Mouse (Mus musculus): Measurements from ENCODE around the gene Trmt44. TPM values are rescaled to one million over a fixed set of nuclear protein-coding genes. Genes with fewer than 3 reads are reported as not detected.

The Trmt44 gene
- polyA plus RNA-seq, 1 experiment from 2014 or later = 9.4 TPM

DNA sequence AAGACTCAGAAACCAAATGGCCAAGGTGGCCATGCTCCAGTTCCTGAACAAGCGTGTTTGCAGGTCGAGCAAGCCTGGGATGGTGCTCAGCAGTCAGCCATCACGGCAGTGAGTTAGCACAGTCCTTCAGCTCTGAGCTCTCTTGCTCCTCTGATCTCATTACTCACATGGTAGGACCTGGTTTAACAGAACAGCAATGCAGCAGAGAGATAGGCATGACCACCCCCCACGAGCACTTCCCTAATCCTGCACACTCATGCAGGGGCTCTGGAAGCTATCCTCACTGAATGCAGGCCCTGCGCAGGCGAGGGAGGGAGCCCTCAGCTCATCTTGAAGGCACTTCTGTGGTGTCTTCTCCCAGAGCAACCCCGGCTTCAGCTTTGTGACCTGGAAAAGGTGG is 18.5 kb downstream of the Trmt44 start:
- H3K36me3 ChIP-seq = peaks cover 46% of the 10 kb centered on the region
- 81% methylated on average over 7 of the region's 7 CpGs for WGBS

DNA sequence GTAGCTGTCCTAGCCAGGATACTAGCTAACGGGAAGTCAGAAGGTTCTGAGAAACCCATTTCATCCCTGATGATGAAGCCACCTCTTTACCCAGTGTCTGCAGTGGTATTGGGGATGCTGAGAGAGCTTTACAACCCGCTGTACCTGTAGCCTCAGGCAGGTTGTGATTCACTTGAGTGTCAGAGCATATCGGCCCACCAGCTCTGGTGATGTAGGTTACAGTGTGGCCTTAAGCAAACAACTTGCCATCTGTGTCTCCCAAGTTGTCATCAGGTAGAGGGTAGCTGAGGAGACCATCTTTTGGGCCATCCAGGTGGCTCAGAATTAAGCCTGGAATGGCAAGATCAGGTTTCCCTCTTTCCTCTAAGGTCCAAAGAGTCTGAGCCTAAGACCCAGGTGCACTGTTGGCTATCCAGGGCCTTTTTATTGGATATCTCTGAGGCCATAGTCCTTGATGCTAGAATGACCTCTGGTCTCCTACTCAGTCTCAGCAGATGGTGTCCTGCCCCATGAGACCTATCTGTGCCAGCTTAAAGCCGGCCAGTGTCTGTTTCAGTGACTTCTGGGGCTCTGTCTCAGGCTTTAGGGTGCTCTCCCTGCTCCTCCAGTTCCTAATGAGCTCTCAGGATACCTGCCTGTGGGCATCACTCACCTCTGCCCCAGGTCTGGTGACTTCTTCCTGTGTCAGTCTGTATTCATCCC is 21.9 kb downstream of the Trmt44 start:
- Histone ChIP-seq H3K4me1 (peaks cover 6% of the 10 kb centered on the region), H3K27ac (no peak overlapping the region)
- WGBS = 80% methylated on average over 4 of the region's 4 CpGs

More for the DNA sequence above, 18.5 kb downstream of the Trmt44 start:
- no peaks in the 10 kb centered on the region for H3K27me3 ChIP-seq (ENCODE audit: insufficient read depth, poor library complexity, severe bottlenecking)
- H3K27ac ChIP-seq = no peak overlapping the region
- H3K4me1 ChIP-seq = peaks cover 28% of the 10 kb centered on the region
- DNase-seq (ENCODE audit: low spot score) = no peak
- no peaks in the 10 kb centered on the region for H3K9me3 ChIP-seq
- H3K4me3 ChIP-seq = no peak overlapping the region

DNA sequence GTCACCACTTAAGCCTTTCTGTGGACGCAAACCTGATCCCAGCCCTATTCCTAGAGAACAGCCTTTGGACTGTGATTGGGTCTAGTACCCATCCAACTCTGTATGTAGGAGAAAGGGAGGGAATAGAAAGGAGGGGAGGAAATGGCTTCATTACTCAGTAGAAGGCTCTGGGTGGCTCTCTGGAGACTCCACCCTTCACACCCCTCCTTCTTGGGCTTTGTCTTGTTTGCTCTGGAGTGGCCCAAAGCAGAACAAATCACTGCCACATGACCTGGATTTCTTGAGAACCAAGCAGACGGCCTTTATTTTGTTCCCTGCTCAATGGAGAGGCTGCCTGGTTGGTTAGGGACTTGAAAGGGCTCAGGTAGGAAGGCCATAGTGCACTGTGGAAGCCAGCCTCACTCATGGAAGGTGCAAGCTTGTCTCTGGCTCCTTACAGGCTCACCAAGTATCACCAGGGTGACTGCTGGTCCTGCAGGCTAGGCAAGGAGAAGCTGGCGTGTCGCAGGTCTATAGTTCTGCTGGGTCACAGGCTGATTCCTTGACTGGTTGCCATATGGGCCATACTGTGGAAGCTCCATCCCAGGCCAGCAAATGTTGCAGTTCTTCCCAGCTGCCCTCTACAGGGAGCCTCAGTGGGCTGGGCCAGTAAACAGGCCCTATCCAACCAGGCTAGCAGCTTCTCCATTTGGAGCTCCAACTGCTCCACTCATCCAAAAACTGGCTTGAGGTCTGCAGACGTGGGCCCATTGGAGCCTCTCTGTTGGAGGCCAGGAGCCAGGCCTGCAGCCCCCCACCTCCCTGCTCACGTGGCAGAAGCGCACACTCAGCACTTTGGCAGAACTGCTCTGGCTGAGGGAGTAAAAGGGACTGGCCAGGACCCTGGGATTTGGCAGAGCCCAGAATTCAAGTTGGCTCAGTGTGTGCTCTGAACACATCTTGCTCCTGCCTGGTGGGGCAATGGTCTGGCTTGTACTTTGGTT is 22.7 kb downstream of the Trmt44 start:
- H3K27ac ChIP-seq = no peak overlapping the region

More for the DNA sequence above, 21.9 kb downstream of the Trmt44 start:
- no peak for DNase-seq (ENCODE audit: low spot score)
- peaks cover 28% of the 10 kb centered on the region for H3K36me3 ChIP-seq
- H3K4me3 ChIP-seq = no peak overlapping the region
- H3K9me3 ChIP-seq = no peaks in the 10 kb centered on the region
- H3K27me3 ChIP-seq (ENCODE audit: insufficient read depth, poor library complexity, severe bottlenecking) = no peaks in the 10 kb centered on the region

DNA sequence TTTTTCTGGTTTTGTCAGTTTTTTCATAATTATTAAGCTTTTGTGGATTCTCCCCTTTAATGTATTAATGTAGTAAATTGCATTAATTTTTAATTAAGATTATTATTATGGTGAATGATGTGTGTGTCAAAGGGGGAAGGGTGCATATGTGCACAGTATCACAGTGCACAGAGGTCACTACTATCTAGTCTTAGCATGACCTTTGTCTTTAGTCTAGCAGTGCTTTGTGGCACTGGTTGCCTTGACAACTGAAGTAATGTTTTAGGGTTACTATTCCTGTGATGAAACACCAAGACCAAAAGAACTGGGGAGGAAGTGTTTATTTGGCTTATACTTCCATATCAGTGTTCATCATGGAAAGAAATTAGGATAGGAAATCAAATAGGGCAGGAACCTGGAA is 28.7 kb downstream of the Trmt44 start:
- Histone ChIP-seq H3K27me3 (ENCODE audit: insufficient read depth, poor library complexity, severe bottlenecking) (no peaks in the 10 kb centered on the region), H3K9me3 (no peaks in the 10 kb centered on the region), H3K36me3 (no peaks in the 10 kb centered on the region), H3K4me1 (peaks cover 4% of the 10 kb centered on the region; the same call in 1 of the 2 replicates), H3K4me3 (no peak overlapping the region), H3K27ac (no peak overlapping the region)
- DNase-seq (ENCODE audit: low spot score) = no peak

More for the DNA sequence above, 22.7 kb downstream of the Trmt44 start:
- Histone ChIP-seq H3K4me1 (no peaks in the 10 kb centered on the region), H3K4me3 (no peak overlapping the region), H3K36me3 (peaks cover 20% of the 10 kb centered on the region), H3K9me3 (no peaks in the 10 kb centered on the region), H3K27me3 (ENCODE audit: insufficient read depth, poor library complexity, severe bottlenecking) (no peaks in the 10 kb centered on the region)
- DNase-seq (ENCODE audit: low spot score) = no peak
- WGBS = 41% methylated on average over 7 of the region's 7 CpGs

DNA sequence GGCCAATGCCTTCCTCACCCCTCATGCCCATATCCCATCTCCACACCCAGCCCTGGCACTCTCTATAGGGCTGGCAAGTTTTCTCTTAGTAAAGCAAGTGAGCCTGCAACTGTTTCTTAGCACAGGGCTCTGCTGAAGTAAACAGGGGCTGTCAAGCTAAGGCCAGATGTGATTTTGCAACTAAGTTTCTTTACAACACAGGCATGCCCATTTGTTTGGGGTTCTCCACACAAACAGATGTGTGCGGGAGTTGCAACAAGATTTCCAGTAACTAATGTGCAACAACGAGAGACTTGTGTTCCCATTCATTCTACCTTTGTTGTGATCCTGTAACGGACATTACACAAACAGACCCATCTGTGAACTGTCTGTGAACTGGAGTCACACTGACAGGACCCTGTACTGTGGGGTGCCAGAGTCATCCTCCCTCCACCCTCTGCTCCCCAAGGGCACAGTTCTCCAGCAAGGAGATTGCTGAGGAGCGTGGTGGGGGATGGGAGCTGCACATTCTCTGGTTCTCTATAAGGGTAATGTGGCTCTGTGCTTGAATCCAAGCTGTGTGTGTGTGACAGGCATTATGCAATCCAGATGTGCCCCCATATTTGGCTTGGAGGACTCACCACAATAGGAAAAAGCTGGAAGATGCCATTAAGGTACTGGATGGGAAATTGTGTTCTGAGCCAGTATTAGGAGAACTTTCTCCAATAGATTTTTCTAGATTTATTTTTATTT is 33.6 kb downstream of the Trmt44 start:
- Histone ChIP-seq H3K4me3 (no peak overlapping the region), H3K4me1 (peaks cover 4% of the 10 kb centered on the region), H3K9me3 (no peaks in the 10 kb centered on the region), H3K27ac (no peak overlapping the region), H3K36me3 (no peaks in the 10 kb centered on the region), H3K27me3 (ENCODE audit: insufficient read depth, poor library complexity, severe bottlenecking) (peaks cover 12% of the 10 kb centered on the region; the same call in 1 of the 2 replicates)
- no peak for DNase-seq (ENCODE audit: low spot score)
- 74% methylated on average over 4 of the region's 4 CpGs for WGBS

DNA sequence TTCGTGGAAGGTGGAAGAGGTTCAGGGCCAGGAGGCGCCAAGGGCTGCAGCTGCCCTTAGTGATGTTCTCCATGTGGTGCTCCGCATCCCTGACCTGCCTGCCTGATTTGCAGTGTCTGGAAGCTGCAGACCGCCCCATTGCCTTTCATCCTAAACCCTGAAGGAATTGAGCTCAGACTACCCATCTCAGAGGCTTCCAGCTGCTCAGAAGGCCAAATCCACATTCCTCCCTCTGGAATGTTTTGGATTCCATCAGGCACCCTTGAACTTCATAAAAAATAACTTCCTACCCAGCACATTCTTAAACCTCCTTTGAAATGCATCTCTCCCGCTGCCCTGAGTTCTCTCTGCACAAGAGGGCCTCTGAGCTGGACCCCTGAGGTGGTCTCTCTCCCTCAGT is 34.3 kb downstream of the Trmt44 start:
- no peak overlapping the region for H3K4me3 ChIP-seq
- no peak overlapping the region for H3K27ac ChIP-seq
- H3K9me3 ChIP-seq = no peaks in the 10 kb centered on the region
- no peak for DNase-seq (ENCODE audit: low spot score)
- peaks cover 4% of the 10 kb centered on the region for H3K4me1 ChIP-seq
- 48% methylated on average over 5 of the region's 5 CpGs for WGBS
- no peaks in the 10 kb centered on the region for H3K36me3 ChIP-seq
- H3K27me3 ChIP-seq (ENCODE audit: insufficient read depth, poor library complexity, severe bottlenecking) = peaks cover 17% of the 10 kb centered on the region

DNA sequence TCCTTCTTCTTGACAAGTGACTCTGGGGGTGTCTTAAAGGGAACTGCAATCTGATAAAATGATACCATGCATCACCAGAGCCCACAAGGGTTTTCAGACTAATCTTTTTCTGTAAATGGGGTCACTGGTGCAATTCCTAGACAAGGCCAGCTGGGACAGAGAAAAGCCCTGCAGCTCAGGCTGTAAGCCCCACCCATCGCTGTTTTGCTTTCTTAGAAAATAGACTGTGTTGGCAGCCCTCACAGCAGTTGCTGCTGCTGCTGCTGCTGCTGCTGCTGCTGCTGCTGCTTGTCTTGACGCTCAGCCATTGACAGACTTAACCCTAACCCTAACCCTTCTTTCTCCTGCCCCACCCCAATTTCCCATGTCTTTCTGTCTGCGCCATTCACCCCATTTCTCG is 35.3 kb downstream of the Trmt44 start:
- peaks cover 17% of the 10 kb centered on the region for H3K27me3 ChIP-seq (ENCODE audit: insufficient read depth, poor library complexity, severe bottlenecking)
- no peaks in the 10 kb centered on the region for H3K36me3 ChIP-seq
- WGBS = 59% methylated on average over 4 of the region's 4 CpGs
- no peak for DNase-seq (ENCODE audit: low spot score)
- H3K4me3 ChIP-seq = no peak overlapping the region
- H3K9me3 ChIP-seq = no peaks in the 10 kb centered on the region
- H3K27ac ChIP-seq = no peak overlapping the region
- peaks cover 4% of the 10 kb centered on the region for H3K4me1 ChIP-seq

DNA sequence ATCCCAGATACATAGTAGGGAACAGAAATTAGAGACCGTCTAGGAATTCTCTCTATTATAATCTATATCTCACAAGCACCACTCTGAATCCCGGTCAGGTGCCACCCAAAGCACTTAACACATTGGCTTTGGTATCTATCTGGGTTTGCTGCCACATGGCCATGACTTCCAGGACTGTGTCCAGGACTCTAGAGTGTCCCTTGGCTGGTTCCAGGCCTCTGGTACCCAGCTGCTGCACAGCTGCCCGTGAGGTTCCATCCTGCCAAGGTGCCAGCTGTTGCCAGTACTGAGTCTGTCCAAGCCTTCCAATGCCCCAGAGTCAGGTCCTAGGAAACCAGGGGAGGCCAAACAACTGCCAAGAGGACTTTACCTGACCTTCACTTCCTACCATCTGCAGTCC is 36.8 kb downstream of the Trmt44 start:
- no peak overlapping the region for H3K27ac ChIP-seq
- H3K36me3 ChIP-seq = no peaks in the 10 kb centered on the region
- WGBS = 76% methylated on average over 3 of the region's 3 CpGs
- no peaks in the 10 kb centered on the region for H3K9me3 ChIP-seq
- peaks cover 17% of the 10 kb centered on the region for H3K27me3 ChIP-seq (ENCODE audit: insufficient read depth, poor library complexity, severe bottlenecking)
- no peak for DNase-seq (ENCODE audit: low spot score)
- H3K4me1 ChIP-seq = peaks cover 4% of the 10 kb centered on the region
- H3K4me3 ChIP-seq = no peak overlapping the region

DNA sequence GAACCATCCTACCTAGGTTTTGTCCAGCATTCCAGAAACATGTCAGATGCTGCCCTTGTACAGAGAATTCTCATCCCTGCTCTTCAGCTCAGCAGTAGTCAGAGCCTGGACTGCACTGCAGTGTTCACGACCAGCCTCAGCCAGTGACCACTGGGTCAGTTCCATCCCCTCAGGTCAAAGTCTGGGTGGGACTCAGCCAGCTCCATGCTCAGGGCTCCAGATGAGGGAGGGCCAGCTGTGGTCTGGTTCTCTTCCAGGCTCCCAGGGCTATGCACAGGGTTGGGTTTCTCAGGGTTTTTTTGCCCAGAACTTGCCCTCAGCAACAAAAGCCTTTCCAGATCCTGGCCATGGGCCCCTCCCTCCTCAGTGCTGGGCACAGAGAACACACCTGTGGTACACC is 37.4 kb downstream of the Trmt44 start:
- whole genome bisulfite sequencing = 60% methylated on average over 1 of the region's 1 CpGs
- Histone ChIP-seq H3K36me3 (no peaks in the 10 kb centered on the region), H3K9me3 (no peaks in the 10 kb centered on the region), H3K4me3 (no peak overlapping the region), H3K27me3 (ENCODE audit: insufficient read depth, poor library complexity, severe bottlenecking) (peaks cover 18% of the 10 kb centered on the region), H3K27ac (no peak overlapping the region), H3K4me1 (peaks cover 4% of the 10 kb centered on the region)
- DNase-seq (ENCODE audit: low spot score) = no peak

DNA sequence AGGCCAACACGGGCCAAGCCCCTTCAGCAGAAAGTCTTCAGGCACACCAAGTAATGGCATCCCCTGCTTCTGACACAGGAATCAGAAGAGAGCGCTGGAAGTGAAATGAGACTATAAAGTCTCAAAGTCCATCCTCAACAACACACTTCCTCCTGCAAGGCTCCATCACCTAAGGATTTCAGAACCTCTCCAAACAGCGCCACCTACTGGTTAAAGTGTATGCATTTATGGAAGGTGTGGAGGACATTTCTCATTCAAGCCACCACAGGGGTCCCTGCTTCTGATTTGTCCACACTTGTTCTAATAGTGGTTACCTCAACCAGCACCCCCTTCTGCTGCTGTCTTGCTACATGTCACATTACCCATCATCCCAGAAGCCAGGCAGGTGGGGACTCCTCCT is 38.6 kb downstream of the Trmt44 start:
- no peak overlapping the region for H3K27ac ChIP-seq
- H3K27me3 ChIP-seq (ENCODE audit: insufficient read depth, poor library complexity, severe bottlenecking) = peaks cover 30% of the 10 kb centered on the region
- 63% methylated on average over 3 of the region's 3 CpGs for WGBS
- no peak for DNase-seq (ENCODE audit: low spot score)
- peaks cover 5% of the 10 kb centered on the region for H3K4me1 ChIP-seq
- H3K4me3 ChIP-seq = no peak overlapping the region
- no peaks in the 10 kb centered on the region for H3K9me3 ChIP-seq
- no peaks in the 10 kb centered on the region for H3K36me3 ChIP-seq

DNA sequence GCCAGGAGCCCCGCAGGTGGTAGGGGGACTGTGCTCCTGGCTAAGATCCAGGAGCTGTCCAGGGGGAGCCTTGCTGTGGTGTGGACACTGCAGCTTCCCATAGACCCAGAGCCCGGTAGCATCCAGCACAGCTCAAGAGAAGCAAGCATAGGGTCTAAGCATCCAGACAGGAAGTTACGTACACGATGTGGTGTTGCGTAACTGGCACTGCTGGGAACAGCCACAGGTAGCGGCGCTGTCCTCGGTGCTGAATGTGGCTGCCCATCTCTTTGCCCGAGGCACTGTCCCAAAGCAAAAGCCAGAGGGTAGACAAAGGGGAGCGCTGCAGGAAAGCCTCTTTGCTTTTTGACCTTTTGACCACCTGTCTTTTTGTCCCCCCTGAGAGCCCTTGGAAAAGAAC is 43.3 kb downstream of the Trmt44 start:
- Histone ChIP-seq H3K9me3 (no peaks in the 10 kb centered on the region), H3K4me3 (no peak overlapping the region), H3K27me3 (ENCODE audit: insufficient read depth, poor library complexity, severe bottlenecking) (peaks cover 50% of the 10 kb centered on the region), H3K27ac (no peak overlapping the region), H3K36me3 (no peaks in the 10 kb centered on the region), H3K4me1 (peaks cover 4% of the 10 kb centered on the region)
- DNase-seq (ENCODE audit: low spot score) = no peak
- WGBS = 16% methylated on average over 10 of the region's 10 CpGs

DNA sequence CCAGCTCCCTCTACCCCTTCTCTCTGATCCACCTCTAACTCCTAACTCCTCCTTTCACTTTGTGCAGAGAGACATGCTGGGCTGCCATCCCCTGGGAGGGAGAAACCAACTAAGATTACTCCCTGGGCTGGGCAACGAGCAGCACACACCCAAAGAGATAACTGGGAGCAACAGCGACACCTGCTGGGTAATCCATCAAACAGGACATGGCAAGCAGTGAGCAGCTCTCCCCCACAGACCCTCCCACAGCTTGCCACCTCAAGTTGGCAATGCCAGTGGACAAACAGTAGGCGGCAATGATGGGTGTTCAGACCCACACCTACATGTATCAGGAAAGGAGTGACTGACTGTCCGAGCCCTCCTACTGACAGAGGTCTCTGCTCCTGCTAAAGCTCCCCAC is 44.4 kb downstream of the Trmt44 start:
- no peaks in the 10 kb centered on the region for H3K36me3 ChIP-seq
- H3K27ac ChIP-seq = no peak overlapping the region
- no peak overlapping the region for H3K4me3 ChIP-seq
- no peaks in the 10 kb centered on the region for H3K9me3 ChIP-seq
- peak; percentile 84 for DNase-seq (ENCODE audit: low spot score)
- peaks cover 15% of the 10 kb centered on the region for H3K4me1 ChIP-seq
- WGBS = 9% methylated on average over 4 of the region's 4 CpGs
- H3K27me3 ChIP-seq (ENCODE audit: insufficient read depth, poor library complexity, severe bottlenecking) = peaks cover 56% of the 10 kb centered on the region

All from heart, embryonic 10.5 days (tissue).